Mouse (Mus musculus): ENCODE measurements around the gene Spdye4b.
"Not testable (repeated sequence)": the region's sequence is repeated elsewhere in the genome, so short reads cannot be mapped to it uniquely, and the experiment has no call there.

Gene Spdye4b

GRCm38 (mm10) chr5:143180255-143181076 lies at the start of gene Spdye4b, which contains the start of gene Rbak:
TSS of gene Spdye4b (plus strand) at chr5:143181017.
TSS of gene Rbak (minus strand) at chr5:143180775.
- peak; percentile 96 to 97 for DNase-seq (ENCODE audit: low spot score in 2 of 2)

GRCm38 (mm10) chr5:143132935-143133514 lies 47.8 kb upstream of the Spdye4b start:
- no peak for DNase-seq (ENCODE audit: low spot score in 2 of 2)

- DNase-seq (ENCODE audit: low spot score in 2 of 2), result not testable (repeated sequence)
Observed at GRCm38 (mm10) chr5:143134216-143135010, 46.4 kb upstream of the Spdye4b start.

GRCm38 (mm10) chr5:143135042-143135441 lies 45.8 kb upstream of the Spdye4b start:
- no peak for DNase-seq (ENCODE audit: low spot score in 2 of 2)

- DNase-seq (ENCODE audit: low spot score in 2 of 2), result no peak
Observed at GRCm38 (mm10) chr5:143137580-143137979, 43.2 kb upstream of the Spdye4b start.

GRCm38 (mm10) chr5:143147481-143147880 lies 33.3 kb upstream of the Spdye4b start, which contains the start of gene Olfr718-ps1:
TSS of gene Olfr718-ps1 (minus strand) at chr5:143147581.
- no peak for DNase-seq (ENCODE audit: low spot score in 2 of 2)

- DNase-seq (ENCODE audit: low spot score in 2 of 2), result no peak
Observed at GRCm38 (mm10) chr5:143148661-143149060, 32.2 kb upstream of the Spdye4b start.

GRCm38 (mm10) chr5:143149536-143149935 lies 31.3 kb upstream of the Spdye4b start:
- no peak for DNase-seq (ENCODE audit: low spot score in 2 of 2)

- no peak for DNase-seq (ENCODE audit: low spot score in 2 of 2)
Observed at GRCm38 (mm10) chr5:143150044-143150443, 30.8 kb upstream of the Spdye4b start.

- no peak for DNase-seq (ENCODE audit: low spot score in 2 of 2)
Observed at GRCm38 (mm10) chr5:143153756-143154155, 27.1 kb upstream of the Spdye4b start.

- DNase-seq (ENCODE audit: low spot score in 2 of 2), result no peak
Observed at GRCm38 (mm10) chr5:143155534-143155933, 25.3 kb upstream of the Spdye4b start.

- DNase-seq (ENCODE audit: low spot score in 2 of 2), result no peak
Observed at GRCm38 (mm10) chr5:143165508-143166070, 15.2 kb upstream of the Spdye4b start.

- no peak for DNase-seq (ENCODE audit: low spot score in 2 of 2)
Observed at GRCm38 (mm10) chr5:143175970-143176369, 4.8 kb upstream of the Spdye4b start.

- DNase-seq (ENCODE audit: low spot score in 2 of 2), result no peak
Observed at GRCm38 (mm10) chr5:143177541-143178200, 3.1 kb upstream of the Spdye4b start.

- DNase-seq (ENCODE audit: low spot score in 2 of 2), result no peak
Observed at GRCm38 (mm10) chr5:143179179-143179578, 1.6 kb upstream of the Spdye4b start.

GRCm38 (mm10) chr5:143188014-143188413 lies 7.2 kb downstream of the Spdye4b start:
- DNase-seq (ENCODE audit: low spot score in 2 of 2), result not testable (repeated sequence)

GRCm38 (mm10) chr5:143192806-143193205 lies 12.0 kb downstream of the Spdye4b start:
- DNase-seq (ENCODE audit: low spot score in 2 of 2), result no peak

GRCm38 (mm10) chr5:143194747-143195146 lies 13.9 kb downstream of the Spdye4b start:
- not testable (repeated sequence) for DNase-seq (ENCODE audit: low spot score in 2 of 2)

GRCm38 (mm10) chr5:143195166-143195565 lies 14.3 kb downstream of the Spdye4b start:
- no peak for DNase-seq (ENCODE audit: low spot score in 2 of 2)

GRCm38 (mm10) chr5:143196506-143196905 lies 15.7 kb downstream of the Spdye4b start:
- DNase-seq (ENCODE audit: low spot score in 2 of 2), result no peak

GRCm38 (mm10) chr5:143205015-143205414 lies 24.2 kb downstream of the Spdye4b start:
- DNase-seq (ENCODE audit: low spot score in 2 of 2), result no peak

Data from right cerebral cortex, postnatal 10 days (tissue).